ENCODE assay signal across 9 mouse cellular contexts in genomic region chr8:90869920-90870777, GRCm38 (mm10). TPM values are rescaled to one million over a fixed set of nuclear protein-coding genes. Genes with fewer than 3 reads are reported as not detected.
DNase-seq lines count a peak whose midpoint lies in the region; ATAC-seq lines count a peak whose summit lies in the region.
"Had no signal": no experiment of that assay in that cellular context is flagged by ENCODE, and none has a peak within 500 bp of the region (broad histone marks: within the 10 kb centered on the region; RNA-seq: fewer than 3 reads in every experiment).

No protein-coding gene starts in this region.

- intact Hi-C loops in gastrocnemius, postnatal 14 days (cut with DNase I; ENCODE audit: low total_unique reads) = no loop called here

- peak; percentile 42 for DNase-seq in adrenal gland, adult 2 months
- no peak for DNase-seq in adrenal gland, postnatal 25 days
- DNase-seq in cerebellum, postnatal 14 days = peak; percentile 77 to 80
- peak; percentile 26 for DNase-seq in gastrocnemius, postnatal 14 days
- DNase-seq in kidney, adult 9 months = peak; percentile 34
- DNase-seq in retina, postnatal 1 day = peak; percentile 72
- no peak for DNase-seq in thymus, postnatal 36 days

- no peaks in the 10 kb centered on the region for H3K36me3 ChIP-seq in liver, embryonic 12.5 days

- 17% methylated on average over 22 of the region's 22 CpGs for WGBS in liver, embryonic 12.5 days (ENCODE audit: insufficient replicate concordance)

- ATAC-seq in liver, embryonic 12.5 days = no peak

- H3K4me2 ChIP-seq in liver, embryonic 12.5 days = peak overlapping the region; percentile 26; the same call in 1 of the 2 replicates

- peaks cover 14% of the 10 kb centered on the region for H3K4me1 ChIP-seq in liver, embryonic 12.5 days

- no peaks in the 10 kb centered on the region for H3K9me3 ChIP-seq in liver, embryonic 12.5 days (replicated peaks)

- no peak overlapping the region for H3K4me3 ChIP-seq in liver, embryonic 12.5 days

- no peak overlapping the region for H3K9ac ChIP-seq in liver, embryonic 12.5 days

- no peak overlapping the region for H3K27ac ChIP-seq in liver, embryonic 12.5 days

- H3K27me3 ChIP-seq in liver, embryonic 12.5 days (replicated peaks) = peaks cover 31% of the 10 kb centered on the region

RNA-seq across cellular contexts. Expression of gene Chd9, which starts 42.0 kb away (rescaled TPM):
- 10 to 100 TPM; 76.4 to 95.5 TPM for total RNA-seq in adrenal gland, adult 2 months (2021)
- polyA plus RNA-seq in adrenal gland, adult 2 months (2012; rRNA removed) = 83.1 and 102 TPM in 2 replicates
- 78.7 and 81.6 TPM in 2 replicates for total RNA-seq in adrenal gland, postnatal 25 days (2021)
- total RNA-seq in gastrocnemius, postnatal 14 days (2021) = 10 to 100 TPM; 41.1 to 76.7 TPM
- polyA plus RNA-seq in liver, embryonic 12.5 days (2016; fragmentation: Nextera tagmentation; extraction: Ambion mirVana) = 15.2 and 15.7 TPM in 2 replicates

RNA-seq across cellular contexts. Expression of gene Gm19935, which starts 53.0 kb away (rescaled TPM):
- total RNA-seq in adrenal gland, adult 2 months (2021) = not detected
- not detected in 2 replicates for polyA plus RNA-seq in adrenal gland, adult 2 months (2012; rRNA removed)
- not detected in 2 replicates for total RNA-seq in adrenal gland, postnatal 25 days (2021)
- not detected for total RNA-seq in gastrocnemius, postnatal 14 days (2021)
- polyA plus RNA-seq in liver, embryonic 12.5 days (2016; fragmentation: Nextera tagmentation; extraction: Ambion mirVana) = not detected in 2 replicates
- total RNA-seq: gastrocnemius, postnatal 4 days had no signal

Comparison
In these comparisons a context has a peak if more than half of its experiments do, and no peak if none do; other contexts are left out.
1. DNase-seq: peak in adrenal gland, adult 2 months (single experiment), cerebellum, postnatal 14 days (2 of 2), gastrocnemius, postnatal 14 days (single experiment), kidney, adult 9 months (single experiment) and retina, postnatal 1 day (single experiment); none in adrenal gland, postnatal 25 days (single experiment) and thymus, postnatal 36 days (0 of 2).